Mouse (Mus musculus) MEL (cell line): ENCODE data around the gene Arid1a.

Source experiments
- CHD2 ChIP-seq: IDR thresholded peaks from 2 replicates; pipeline ENCODE4 v1.6.1; 2011; ENCODE audit warnings: low read length, improper control_type of control experiment
- CTCF ChIP-seq, 3 experiments: IDR thresholded peaks in 2 of 3; conservative IDR thresholded peaks in 1 of 3; 2 replicates each; pipeline ENCODE4 v1.5.1; 2011 to 2012; ENCODE audit warnings: low read length in 3 of 3, low read depth in 2 of 3, mild to moderate bottlenecking in 2 of 3, improper control_type of control experiment in 1 of 3, inconsistent platforms in 1 of 3, mixed read lengths in 1 of 3, moderate library complexity in 1 of 3; ENCODE audit not compliant: control insufficient read depth in 1 of 3, insufficient read depth in 1 of 3, poor library complexity in 1 of 3, severe bottlenecking in 1 of 3
- E2F4 ChIP-seq: IDR thresholded peaks from 2 replicates; pipeline ENCODE4 v1.6.1; 2011; ENCODE audit warnings: low read depth, low read length, improper control_type of control experiment, borderline replicate concordance
- EP300 ChIP-seq, 2 experiments: IDR thresholded peaks; 2 replicates each; pipeline ENCODE4 v1.6.1; 2011; ENCODE audit warnings: improper control_type of control experiment in 2 of 2, low read length in 2 of 2, low read depth in 1 of 2, mild to moderate bottlenecking in 1 of 2
- MAFK ChIP-seq: IDR thresholded peaks from 2 replicates; pipeline ENCODE4 v1.6.1; 2011; ENCODE audit warnings: low read depth, mild to moderate bottlenecking, low read length, improper control_type of control experiment, borderline replicate concordance
- MXI1 ChIP-seq: IDR thresholded peaks from 2 replicates; pipeline ENCODE4 v1.6.1; 2011; ENCODE audit warnings: mild to moderate bottlenecking, low read depth, low read length, improper control_type of control experiment
- NELFE ChIP-seq: IDR thresholded peaks from 2 replicates; pipeline ENCODE4 v1.6.1; 2011; ENCODE audit warnings: low read depth, low read length, improper control_type of control experiment
- NRF1 ChIP-seq: IDR thresholded peaks from 2 replicates; pipeline ENCODE4 v1.6.1; 2014; ENCODE audit warnings: low read depth, mild to moderate bottlenecking, inconsistent platforms, low read length, improper control_type of control experiment, moderate library complexity; ENCODE audit not compliant: poor library complexity, insufficient read depth, severe bottlenecking
- SIN3A ChIP-seq: IDR thresholded peaks from 2 replicates; pipeline ENCODE4 v1.6.1; 2012; ENCODE audit warnings: low read length, improper control_type of control experiment, inconsistent platforms

DNA sequence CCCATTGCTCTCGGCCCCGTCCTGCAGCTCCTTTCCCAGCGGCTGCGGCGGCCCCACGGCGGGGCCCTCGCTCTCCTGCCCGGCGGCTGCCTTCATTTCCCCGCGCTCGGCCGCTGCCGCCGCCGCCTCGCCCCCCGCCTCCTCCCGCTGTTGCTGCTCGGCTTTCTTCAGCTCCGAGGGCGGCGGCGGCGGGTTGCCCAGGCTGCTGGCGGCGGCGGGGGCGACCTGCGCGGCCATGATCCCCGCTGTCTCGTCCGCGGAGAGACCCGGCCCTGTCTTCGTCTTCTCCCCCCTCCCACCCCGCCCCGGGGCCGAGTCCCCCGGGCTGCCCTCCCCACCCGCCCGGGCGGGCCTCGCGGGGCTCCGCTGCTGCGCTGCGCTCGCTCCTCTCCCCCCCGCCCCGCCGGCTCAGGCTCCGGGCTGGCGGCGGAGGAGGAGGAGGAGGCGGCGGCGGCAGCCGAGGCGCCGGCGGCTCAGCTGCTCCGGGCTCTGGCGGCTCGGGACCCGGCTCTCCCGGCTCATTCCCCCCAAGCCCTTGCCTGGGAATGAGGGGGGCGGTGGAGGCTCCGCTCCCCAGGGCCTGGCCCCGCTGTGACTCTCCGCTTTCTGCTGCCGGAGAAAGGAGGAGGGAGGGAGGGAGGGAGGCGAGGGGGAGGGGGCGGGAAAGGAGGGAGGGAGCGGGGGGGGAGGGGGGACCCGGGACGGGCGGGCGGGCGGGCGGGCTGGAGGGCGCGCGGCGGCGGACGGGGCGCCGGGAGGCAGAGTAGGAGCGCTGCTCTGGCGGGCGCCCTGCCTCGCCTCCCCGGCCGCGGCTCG lies 3.0 kb downstream of the Arid1a start:
- TF ChIP-seq MAFK (no peak), SIN3A (no peak), NRF1 (no peak), CTCF (IDR thresholded peaks at IDR 0.05 in 2 of 3, conservative IDR thresholded peaks at IDR 0.05 in 1 of 3; ENCODE audit: control insufficient read depth in 1 of 3, insufficient read depth in 1 of 3, low read depth in 2 of 3, low read length in 3 of 3, poor library complexity in 1 of 3, severe bottlenecking in 1 of 3) (no peak), NELFE (no peak), CHD2 (no peak), E2F4 (no peak), MXI1 (no peak), EP300 (IDR thresholded peaks at IDR 0.05; ENCODE audit: low read depth in 1 of 2, low read length in 2 of 2) (no peak)
